Mouse (Mus musculus) heart, adult 8-10 months (tissue): Measurements from ENCODE around the gene Mfsd14a. TPM values are rescaled to one million over a fixed set of nuclear protein-coding genes. Genes with fewer than 3 reads are reported as not detected.
A peak's percentile ranks its signal among the peaks of the same experiment; 100 is the strongest.

Experiments used
- DNase-seq: peaks from one replicate; pipeline ENCODE4 v3.0.0; 2022; ENCODE audit warnings: low spot score
- total RNA-seq, 4 experiments: library from RNA; stranded (reverse); gene quantifications; 2 replicates each; pipeline ENCODE4 v1.2.4; 2022

Mfsd14a gene
- total RNA-seq, 4 experiments from 2014 or later, result 13.5 to 16.7 (median 15.5) TPM

- DNase-seq, result no peak
These were observed 60.7 kb downstream of the Mfsd14a start for GRCm38 (mm10) chr3:116601781-116602180.

DNA sequence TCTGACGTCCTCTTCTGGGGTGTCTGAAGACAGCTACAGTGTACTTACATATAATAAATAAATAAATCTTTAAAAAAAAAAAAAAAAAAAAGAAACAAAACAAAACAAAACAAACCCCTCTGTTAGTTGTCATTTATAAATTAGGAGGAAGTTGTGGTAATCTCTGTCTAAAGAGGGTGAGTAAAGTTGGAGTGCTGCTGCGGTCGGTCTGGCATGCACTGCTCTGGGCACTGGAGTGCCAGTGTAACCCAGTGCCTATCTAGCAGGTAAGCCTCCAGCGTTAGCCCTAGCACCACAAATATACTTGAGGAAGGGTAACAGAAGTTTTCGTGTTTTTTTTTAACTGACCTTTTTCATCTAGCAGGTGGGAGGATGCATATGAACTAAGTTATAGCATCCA lies 61.5 kb downstream of the Mfsd14a start:
- no peak for DNase-seq

- no peak for DNase-seq
These were observed 62.8 kb downstream of the Mfsd14a start for GRCm38 (mm10) chr3:116599705-116600104.

DNA sequence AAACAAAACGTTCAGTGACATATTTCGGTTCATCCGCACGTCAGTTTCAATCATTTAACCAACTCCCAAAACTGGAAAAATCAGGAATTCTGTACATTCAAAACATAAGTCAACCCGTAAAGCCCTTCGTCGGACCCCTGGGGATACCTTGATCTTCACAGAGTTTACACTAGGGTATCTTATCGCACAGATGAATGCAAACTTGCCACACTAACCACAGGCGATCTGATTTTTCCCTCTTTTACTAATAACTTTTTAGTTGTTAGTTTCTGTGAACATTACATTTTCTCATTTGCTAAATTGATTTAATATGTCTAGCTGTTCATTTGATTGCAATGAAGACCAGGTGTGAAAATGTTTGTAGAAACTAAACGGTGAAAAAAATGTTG lies 66.9 kb downstream of the Mfsd14a start:
- no peak for DNase-seq

DNA sequence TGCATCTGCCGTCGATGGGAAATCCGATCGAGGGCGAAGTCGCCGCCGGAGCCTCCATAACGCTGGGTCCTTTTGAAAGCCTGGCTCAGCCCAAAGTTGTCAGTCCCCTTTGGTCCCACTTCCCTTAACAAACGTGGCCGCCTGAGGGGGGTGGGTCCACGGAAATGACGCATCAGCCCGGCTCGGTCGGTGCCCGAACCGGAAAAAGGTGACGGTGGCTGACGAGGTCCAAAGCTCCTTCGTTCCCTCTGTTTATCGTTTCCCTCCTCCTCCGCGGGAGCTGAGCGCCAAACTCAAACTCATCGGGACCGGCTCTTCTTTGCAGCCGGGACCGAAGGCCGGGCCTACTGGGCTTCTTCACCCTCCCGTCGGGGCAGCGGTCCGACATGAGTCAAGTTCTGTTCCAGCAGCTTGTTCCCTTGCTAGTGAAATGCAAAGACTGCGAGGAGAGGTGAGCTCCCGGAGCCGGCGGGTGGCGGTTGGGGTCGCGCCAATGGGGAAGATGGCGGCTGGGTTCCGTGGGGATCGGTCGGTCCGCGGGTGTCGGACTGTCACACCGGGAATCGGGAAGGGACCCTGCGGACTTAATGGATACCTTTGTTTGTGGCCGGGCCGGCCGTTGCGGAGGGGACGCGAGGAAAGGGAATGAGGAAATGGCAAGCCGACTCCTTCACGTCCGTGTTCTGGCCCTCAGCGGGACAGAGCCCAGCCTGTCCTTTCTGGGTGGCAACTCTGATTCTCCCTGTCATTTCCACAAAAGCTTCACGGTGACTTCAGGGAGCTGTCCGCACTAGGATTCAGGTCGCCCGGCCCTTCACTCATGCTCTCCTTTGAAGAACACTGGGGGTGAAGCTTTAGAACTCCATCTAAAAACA lies 67.5 kb downstream of the Mfsd14a start, which contains the start of gene Sass6:
Gene Sass6, plus strand, starts transcription at position 255 of the 875 bp plus-strand sequence.
- DNase-seq, result peak; percentile 99

DNA sequence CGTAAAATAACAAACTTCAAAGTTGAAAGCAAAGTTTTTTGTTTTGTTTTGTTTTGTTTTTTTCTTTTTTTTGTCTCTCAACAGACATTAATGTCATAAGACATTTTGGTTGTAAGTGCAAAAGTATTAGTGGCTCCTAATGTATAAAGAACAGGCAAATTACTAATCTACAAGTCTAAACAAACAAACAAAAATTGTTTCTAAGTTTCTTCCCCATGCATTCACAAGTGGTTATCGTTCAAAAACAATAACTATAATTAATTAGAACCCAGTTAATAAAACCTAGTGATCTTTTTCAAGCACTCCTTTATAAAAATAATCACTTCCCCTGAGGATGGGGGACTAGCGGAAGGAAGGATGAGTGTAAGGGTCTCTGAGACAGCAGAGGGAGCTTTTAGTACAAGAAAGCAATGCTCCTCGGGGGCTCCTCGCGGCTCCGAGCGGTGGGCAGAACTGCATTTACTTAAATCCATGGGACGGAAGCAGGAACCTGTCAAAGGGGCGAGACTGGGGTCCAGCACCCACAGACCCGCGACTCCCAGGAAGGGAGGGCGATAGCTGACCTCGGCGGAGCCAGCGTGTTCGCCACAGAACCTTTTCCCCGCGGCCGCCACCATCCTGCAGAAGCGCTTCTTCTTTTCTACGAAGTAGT lies 68.3 kb downstream of the Mfsd14a start:
- DNase-seq, result no peak

GRCm38 (mm10) chr3:116582201-116582600 lies 80.3 kb downstream of the Mfsd14a start:
- no peak for DNase-seq

Other genes with a start within 250 kb of the Mfsd14a start
- 1 to 10 TPM; 3.3 to 4.2 (median 3.7) TPM for gene Cdc14a, start 238.6 kb downstream of the Mfsd14a start, total RNA-seq
- 10 to 100 TPM; 21.4 to 25.1 (median 22.3) TPM for gene Rtca, start 154.5 kb downstream of the Mfsd14a start, total RNA-seq
- 10 to 100 TPM; 58.0 to 77.4 (median 72.3) TPM for gene Dbt, start 149.6 kb downstream of the Mfsd14a start, total RNA-seq
- gene Lrrc39, start 99.7 kb downstream of the Mfsd14a start, total RNA-seq, result 10 to 100 TPM; 72.9 to 87.5 (median 77.9) TPM
- 1 to 10 TPM; 1.7 to 2.3 (median 1.9) TPM for gene Sass6, start 67.7 kb downstream of the Mfsd14a start, total RNA-seq
- gene Trmt13, start 48.1 kb downstream of the Mfsd14a start, total RNA-seq, result 1 to 10 TPM; 4.6 to 5.9 (median 5.1) TPM
- gene Gm43191, start 18.6 kb upstream of the Mfsd14a start, total RNA-seq, result 1 to 10 TPM in 1 of 4 experiments, not detected in 3; 1.0 TPM
- gene Slc35a3, start 50.2 kb upstream of the Mfsd14a start, total RNA-seq, result 10 to 100 TPM in 3 of 4 experiments, 1 to 10 TPM in 1; 10.0 to 14.0 (median 11.7) TPM
- gene Agl, start 145.5 kb upstream of the Mfsd14a start, total RNA-seq, result 100 to 1,000 TPM; 187 to 207 (median 200) TPM
- 1 to 10 TPM; 2.3 to 4.7 (median 3.9) TPM for gene Frrs1, start 196.8 kb upstream of the Mfsd14a start, total RNA-seq